Mouse (Mus musculus) liver, adult 2 months (tissue): ENCODE data around the gene P4htm.

Experiments
- CTCF ChIP-seq: fragments of 200-500 bp; IDR thresholded peaks from 2 replicates; pipeline ENCODE4 v1.5.1; 2011; ENCODE audit warnings: low read depth, low read length, control low read depth
- POLR2A ChIP-seq: fragments of 200-500 bp; IDR thresholded peaks from 2 replicates; pipeline ENCODE4 v1.6.1; 2011; ENCODE audit warnings: low read length, control low read depth; ENCODE audit not compliant: insufficient read depth; ENCODE audit errors: extremely low read depth

GRCm38 (mm10) chr9:108572321-108572720 is 25.1 kb downstream of the P4htm start:
- TF ChIP-seq POLR2A, result no peak
- TF ChIP-seq CTCF, result no peak
